Mouse (Mus musculus): ENCODE results near the gene Ip6k2.

Ip6k2 gene

GRCm38 (mm10) chr9:108855335-108855734 lies 71.7 kb downstream of the Ip6k2 start:
- in situ Hi-C loops (cut with MboI, MseI) = loop anchor here (5.0 to 10.0 kb wide), 2 partner anchors 62 to 229 kb away; partner anchors contain the start of genes Ccdc51 (in 1 of the 2) and Tma7 (in 1 of the 2)
